Mouse (Mus musculus): ENCODE results near the gene Cd160.

GRCm38 (mm10) chr3:96874808-96875571 lies 45.8 kb upstream of the Cd160 start:
- TF ChIP-seq CTCF (IDR thresholded peaks at IDR 0.05; ENCODE audit: low read depth, low read length) (no peak), POLR2A (IDR thresholded peaks at IDR 0.05; ENCODE audit: borderline replicate concordance, low read depth, low read length) (no peak)
